Mouse (Mus musculus) CD4-positive, CD25-positive, alpha-beta regulatory T cell, adult 2 months (primary cell): ENCODE measurements around the gene Ubn2.
A peak's percentile ranks its signal among the peaks of the same experiment; 100 is the strongest.
"Not testable (repeated sequence)": the region's sequence is repeated elsewhere in the genome, so short reads cannot be mapped to it uniquely, and the experiment has no call there.

Source experiments
- DNase-seq: peaks from one replicate; pipeline ENCODE4 v3.0.0-alpha.2; 2012; ENCODE audit warnings: low read depth, low spot score

Ubn2 gene

DNA sequence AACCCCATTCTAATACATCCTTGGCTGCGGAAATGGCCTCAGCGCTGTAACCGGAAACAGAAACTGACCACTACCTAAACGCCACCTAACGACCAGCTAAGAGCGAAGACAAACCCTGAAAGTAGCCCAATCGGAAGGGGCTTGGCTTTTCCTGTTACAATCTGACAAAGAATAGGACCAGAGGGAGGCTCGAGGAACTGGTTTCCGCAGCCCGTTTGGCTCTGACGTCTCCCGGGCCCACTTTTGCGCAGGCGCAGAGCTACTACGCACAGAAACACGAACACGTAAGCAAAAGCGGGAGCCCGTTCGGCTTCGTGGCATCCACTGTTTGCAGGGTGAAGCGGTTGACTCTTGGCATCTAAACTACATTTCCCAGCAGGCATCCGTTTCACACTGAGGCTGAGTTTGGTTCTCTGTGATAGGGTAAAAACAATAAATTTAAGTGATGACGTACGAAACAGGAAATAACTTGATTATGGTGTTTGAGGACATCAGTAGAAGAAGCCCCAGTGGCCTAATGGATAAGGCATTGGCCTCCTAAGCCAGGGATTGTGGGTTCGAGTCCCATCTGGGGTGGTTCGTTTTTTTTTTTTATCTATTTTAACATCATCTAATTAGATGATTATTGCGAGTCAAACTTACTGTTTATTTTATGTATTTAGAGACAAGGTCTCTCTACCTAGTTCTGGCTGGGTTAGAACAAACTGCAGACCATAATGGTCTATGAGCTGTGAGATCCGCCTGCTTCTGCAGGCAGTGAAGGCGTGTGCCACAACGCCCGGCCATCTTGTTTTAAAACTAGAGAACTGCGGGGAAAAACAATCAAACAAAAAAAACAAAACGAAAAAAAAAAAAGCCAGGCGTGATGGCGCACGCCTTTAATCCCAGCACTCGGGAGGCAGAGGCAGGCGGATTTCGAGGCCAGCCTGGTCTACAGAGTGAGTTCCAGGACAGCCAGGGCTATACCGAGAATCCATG lies 100.0 kb downstream of the Ubn2 start, which contains the start of gene Fmc1:
Gene Fmc1 (plus strand): TSS at position 75 of the 978 bp plus-strand sequence.
- peak; percentile 99 for DNase-seq

DNA sequence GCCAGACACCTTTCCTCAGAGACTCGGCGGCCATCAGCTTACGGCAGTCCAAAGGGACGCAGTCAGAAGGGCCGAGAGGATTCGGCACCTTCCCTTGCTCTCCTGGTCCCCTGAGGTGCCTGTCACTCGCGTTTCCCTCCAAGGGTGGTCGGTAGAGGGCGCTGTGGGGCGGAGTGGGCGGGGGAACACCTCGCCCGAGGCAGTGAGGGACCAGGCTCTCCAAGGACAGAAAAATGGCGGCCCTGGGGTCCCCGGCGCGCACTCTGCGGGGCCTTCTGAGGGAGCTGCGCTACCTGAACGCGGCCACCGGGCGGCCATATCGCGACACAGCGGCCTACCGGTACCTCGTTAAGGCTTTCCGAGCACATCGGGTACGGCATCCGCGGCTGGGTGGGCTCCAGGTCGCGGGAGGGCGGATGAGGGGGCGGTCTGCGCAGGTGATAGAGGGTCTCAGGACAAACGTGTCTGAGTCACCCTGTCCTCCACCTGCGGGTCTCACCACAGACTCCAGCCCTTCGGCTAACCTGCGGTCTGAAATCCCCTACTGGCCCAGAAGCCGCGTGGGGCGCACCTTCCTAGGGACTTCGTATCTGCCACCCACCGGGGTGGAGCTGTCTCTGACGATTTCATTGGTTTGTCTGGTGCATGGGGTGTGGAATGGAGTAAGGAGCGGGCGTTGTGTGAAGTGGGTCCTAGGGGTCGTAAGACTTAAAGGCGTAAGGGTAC lies 101.1 kb downstream of the Ubn2 start:
- DNase-seq, result peak; percentile 98

DNA sequence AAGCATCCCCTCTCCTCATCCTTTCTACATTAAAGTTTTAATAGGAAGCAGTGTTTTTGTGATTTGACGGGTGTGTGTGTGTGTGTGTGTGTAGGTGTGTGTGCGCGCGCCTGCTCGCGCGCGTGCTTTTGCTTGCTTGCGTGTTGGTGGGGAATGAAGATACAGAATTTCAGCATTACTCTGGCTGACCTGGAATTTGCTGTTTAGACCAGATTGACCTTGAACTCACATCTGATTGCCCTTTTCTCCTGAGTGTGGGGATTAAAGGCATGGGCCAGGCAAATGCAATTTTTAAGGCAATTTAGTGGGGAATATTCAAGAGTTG lies 101.6 kb downstream of the Ubn2 start:
- no peak for DNase-seq

DNA sequence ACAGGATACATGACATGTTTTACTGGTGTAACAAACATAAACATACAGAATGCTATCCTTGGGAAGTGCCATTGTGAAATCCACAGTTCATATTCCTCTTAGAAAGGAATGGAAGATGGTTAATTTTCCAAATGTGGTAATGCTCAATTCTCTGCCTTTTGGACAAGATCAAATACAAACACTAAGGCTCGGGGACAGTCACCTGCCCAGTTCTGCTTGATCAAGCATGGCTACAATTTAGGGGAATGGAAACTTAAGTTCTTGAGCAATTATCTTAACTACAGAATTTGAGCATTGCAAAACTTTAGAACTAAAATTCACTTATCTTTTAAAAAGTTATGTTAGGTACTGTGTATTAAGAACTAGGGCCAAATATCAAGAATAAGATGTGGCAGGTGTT lies 102.0 kb downstream of the Ubn2 start:
- no peak for DNase-seq

DNA sequence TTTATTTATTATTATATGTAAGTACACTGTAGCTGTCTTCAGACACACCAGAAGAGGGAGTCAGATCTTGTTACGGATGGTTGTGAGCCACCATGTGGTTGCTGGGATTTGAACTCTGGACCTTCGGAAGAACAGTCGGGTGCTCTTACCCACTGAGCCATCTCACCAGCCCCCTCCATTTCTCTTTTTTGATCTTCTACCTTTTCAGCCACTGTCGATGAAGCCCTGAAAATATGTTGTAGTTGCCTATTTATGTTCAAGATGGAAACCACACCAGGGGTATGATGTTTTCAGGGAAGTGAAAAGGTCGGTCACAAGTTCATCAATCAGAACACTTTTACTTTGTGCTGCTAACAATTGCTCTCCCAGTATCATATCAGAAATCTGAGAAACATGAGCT lies 110.4 kb downstream of the Ubn2 start:
- not testable (repeated sequence) for DNase-seq

DNA sequence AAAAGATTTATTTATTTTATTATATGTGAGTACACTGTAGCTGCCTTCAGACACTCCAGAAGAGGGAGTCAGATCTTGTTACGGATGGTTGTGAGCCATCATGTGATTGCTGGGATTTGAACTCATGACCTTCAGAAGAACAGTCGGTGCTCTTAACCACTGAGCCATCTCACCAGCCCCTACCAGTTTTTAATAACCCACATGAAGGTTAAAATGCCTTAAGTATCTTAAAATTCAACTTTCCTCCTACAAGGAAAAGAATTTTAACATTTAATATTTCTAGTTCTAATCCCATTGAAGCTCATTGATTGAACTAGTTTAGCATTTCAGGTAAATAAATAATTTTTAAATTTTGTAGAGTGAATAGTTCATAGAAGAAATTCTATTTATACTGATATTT lies 113.3 kb downstream of the Ubn2 start:
- not testable (repeated sequence) for DNase-seq

DNA sequence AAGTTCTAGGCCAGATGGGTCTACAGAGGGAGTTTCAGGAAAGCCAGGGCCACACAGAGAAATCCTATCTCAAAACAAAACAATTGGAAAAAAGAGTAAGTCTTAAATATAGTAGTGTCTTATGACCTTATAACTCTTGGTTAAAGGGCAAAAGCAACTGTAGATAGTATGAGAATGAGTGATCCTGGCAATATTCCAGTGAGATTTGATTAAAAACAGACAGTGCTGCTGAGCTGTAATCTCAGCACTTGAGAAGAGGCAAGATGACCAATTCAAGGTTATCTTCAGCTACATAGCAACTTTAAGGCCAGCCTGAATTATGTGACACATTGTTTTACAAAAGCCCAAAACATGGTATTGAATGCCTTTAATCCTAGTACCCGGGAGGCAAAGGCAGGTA lies 114.0 kb downstream of the Ubn2 start:
- DNase-seq, result no peak

DNA sequence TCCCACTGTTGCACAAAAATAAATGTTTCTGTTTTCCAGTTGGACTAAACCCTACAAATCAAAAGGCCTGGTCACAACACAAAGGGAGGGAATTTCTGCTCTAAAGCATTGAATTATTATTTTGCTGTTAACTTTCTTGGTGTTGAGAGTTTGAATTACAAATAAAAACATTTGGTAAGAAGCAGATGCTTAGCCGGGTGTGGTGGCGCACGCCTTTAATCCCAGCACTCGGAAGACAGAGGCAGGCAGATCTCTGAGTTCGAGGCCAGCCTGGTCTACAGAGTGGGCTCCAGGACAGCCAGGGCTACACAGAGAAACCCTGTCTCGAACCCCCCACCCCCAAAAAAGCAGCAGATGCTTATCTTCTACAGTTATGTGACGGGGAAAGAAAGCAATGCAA lies 114.8 kb downstream of the Ubn2 start:
- not testable (repeated sequence) for DNase-seq

DNA sequence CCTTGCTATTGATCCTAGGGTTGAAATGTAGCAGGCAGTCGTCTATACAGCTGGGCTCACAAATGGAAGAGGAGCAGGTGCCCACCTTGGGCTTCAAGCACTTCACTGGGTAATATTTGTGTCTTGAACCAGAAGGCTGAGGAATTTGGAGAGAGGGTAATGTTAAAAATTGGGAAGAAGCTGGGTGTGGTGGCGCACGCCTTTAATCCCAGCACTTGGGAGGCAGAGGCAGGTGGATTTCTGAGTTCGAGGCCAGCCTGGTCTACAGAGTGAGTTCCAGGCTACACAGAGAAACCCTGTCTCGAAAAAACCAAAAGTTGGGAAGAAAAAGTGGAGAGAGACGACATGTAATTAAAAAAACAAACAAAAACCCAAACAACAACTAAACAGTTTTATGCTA lies 116.1 kb downstream of the Ubn2 start:
- DNase-seq, result not testable (repeated sequence)

DNA sequence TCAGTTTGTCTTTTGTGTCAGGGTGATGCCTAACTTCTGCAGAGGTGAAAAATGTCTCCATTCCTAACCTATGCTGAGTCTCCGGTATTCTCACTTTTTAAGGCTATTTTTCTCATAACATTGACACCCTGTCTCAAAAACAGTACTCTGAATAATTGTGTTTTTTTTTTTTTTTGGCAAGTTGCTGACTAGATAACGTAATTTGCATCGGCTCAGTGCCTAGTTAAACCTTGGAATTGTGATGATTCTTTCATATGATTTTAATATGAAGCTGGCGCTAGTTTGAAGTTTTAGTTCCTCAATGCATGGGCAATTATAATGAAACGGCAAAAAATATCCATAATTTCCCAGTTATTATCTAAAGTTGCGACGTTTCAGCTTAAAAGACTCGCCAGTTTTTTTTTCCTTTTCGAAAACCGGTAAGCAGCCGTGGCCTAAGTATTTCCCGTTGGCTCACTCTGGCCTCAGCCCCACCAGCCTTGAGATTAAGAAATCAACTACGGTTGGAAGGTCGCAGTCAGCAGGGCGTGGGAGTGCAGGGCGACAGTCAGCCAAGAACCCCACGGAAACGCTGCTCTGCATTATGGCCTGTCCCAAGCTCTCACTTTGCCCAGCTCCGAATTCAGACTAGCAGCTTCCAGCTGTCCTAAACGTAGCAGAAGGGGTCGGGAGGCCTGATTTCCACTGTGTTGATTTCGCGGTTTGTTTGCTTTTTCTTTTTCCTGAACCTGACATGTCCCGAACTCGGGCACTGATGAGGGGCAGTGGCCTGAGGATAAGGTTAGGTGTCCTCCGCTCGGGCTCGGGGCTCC lies 116.7 kb downstream of the Ubn2 start:
- peak; percentile 73 for DNase-seq

DNA sequence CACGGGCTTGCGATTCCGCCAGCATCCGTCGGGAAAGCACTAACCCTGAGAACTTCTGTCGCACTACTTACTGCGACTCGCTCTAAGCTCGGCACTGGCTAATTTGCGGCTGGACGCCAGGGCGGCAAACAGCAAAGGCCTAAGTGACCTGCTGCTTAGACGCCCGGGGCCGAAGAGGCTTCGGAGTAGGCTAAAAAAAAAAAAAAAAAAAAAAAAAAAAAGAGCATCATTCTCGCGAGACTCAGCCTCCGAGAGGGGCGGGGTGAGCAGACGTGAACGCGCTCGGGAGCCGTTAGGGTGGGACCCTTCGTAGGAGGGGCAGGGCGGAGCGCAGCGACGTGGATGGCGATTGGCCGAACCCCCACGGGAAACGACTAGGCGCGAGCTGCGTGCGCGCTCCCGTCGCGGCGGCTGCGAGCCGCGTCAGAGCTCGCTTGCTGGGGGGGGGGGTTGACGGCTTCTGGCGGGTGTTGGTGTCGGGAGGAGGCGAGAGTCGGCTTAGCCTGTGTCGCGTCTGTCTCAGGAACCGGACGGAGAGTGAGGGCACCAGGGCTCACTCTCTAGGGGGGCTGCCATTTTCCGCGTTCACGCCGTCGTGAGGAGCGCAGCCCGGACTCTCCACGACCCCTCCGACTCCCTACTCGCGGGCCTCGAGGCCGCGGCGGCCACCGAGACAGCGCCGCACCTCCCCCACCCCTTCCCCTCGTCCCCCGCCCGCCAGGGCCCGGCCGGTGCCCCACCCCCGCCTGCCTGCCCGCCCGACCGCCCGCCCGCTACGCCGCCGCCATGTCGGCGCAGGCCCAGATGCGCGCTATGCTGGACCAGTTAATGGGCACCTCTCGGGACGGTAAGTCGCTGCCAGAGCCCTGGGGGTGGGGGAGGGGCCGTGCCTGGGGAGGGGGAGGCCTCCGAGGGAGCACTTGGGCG lies 117.6 kb downstream of the Ubn2 start, which contains the start of gene Luc7l2:
Gene Luc7l2 (plus strand): TSS at position 273 of the 927 bp plus-strand sequence.
- DNase-seq, result peak; percentile 99

DNA sequence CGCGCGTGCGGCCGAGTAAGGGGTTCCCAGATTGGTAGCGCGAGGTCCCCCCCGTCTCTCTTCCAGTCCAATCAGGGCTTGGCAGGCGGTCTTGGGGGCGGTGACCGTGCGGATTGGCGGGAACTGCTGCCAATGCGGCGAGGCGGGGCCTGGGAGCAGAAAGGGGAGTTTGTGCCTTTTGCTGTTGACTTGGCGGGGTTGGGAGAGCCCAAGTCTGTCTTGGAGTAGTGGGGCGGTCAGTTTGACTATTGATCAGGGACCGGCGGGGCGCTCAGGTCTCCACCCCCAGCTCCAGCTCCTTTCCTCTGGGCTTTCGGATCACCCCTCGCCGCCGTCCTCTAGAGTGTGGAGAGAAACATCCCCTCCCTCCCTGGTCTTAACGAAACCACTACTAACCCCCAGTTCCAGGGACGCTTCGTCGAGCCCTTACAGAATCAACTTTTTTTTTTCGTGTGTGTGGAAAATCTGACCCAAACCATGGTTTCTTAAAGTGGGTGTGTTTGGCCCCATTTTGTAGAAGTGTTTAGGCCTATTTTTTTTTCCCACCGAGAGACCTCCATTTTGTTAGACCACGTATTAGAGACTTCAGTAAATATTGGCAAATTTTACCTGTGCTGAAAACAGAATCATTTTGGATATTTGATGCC lies 118.4 kb downstream of the Ubn2 start:
- peak; percentile 98 for DNase-seq

DNA sequence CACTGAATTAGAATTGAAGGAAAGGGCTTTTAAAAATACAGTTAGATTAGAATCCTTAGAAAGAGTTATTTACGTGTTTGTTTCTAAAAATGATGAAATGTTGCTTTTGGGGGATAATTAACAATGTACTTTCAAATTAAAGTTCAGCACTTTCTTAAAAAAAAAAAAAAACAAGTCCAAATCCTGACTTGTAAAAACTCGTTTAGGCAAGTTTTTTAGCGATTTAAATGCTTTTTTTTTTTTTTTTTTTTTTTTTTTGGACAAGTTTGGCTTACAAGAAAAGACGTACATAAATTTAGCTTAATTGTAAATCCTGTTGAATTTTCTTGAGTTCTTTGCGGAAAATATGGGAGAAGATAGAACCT lies 118.9 kb downstream of the Ubn2 start:
- no peak for DNase-seq
